Mouse (Mus musculus) layer of hippocampus, postnatal 10 days (tissue): Measurements from ENCODE around the gene Olfr419. TPM values are rescaled to one million over a fixed set of nuclear protein-coding genes. Genes with fewer than 3 reads are reported as not detected.
A peak's percentile ranks its signal among the peaks of the same experiment; 100 is the strongest.

Source experiments
- DNase-seq, 2 experiments: peaks; one replicate each; pipeline ENCODE4 v3.0.0; 2021; ENCODE audit warnings: low spot score in 2 of 2
- long read RNA-seq: library from polyadenylated mRNA; stranded (forward); transcript quantifications from one replicate; pipeline ENCODE4 v2.0.0, GENCODE M21; 2023
- total RNA-seq, 2 experiments: library from RNA; stranded (reverse); gene quantifications; 2 replicates each; pipeline ENCODE4 v1.2.3; 2021

The Olfr419 gene
- total RNA-seq = not detected
- long read RNA-seq = 0 reads

DNA sequence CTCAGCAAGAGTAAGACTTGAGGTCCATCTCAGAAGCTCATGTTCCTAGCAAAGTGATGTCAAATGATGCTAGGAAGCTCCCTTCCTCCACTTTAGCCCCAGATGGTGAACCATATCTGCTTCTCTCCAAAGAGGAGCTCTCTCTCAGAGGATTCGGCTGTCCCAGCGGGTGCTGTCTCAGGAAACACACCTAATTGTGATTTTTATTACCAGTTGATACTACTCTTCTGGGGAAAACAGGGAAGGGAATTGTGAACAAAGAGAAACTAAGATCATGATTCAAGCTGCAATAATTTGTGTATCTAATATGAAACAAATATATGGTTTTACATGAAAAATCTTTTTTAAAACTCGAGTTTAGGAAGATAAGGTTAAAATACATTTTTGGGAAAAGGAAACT is at the start of gene Olfr419:
Gene Olfr419 (minus strand): TSS at position 101 of the 400 bp plus-strand sequence.
- no peak for DNase-seq

GRCm38 (mm10) chr1:174270643-174271042 is 18.8 kb upstream of the Olfr419 start:
- no peak for DNase-seq

DNA sequence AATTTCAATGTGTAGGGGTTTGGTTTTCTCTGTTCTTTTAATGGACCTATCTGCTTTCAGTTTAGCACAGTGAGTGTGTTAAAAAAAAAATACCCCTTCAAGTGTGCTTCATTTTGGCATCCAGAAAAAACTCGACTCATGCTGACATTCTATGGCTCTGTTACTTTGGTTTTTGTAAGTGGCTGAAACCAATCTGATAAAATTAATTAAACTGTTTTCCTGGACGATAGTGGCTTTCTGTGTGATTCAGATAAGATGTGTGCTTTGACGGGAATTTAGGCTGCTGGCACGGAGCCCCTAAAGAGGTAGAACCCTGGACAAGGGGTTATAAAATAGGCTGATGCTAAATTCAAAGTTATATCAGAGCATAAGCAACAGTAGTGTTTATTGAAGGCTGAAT is 17.3 kb upstream of the Olfr419 start:
- no peak for DNase-seq

DNA sequence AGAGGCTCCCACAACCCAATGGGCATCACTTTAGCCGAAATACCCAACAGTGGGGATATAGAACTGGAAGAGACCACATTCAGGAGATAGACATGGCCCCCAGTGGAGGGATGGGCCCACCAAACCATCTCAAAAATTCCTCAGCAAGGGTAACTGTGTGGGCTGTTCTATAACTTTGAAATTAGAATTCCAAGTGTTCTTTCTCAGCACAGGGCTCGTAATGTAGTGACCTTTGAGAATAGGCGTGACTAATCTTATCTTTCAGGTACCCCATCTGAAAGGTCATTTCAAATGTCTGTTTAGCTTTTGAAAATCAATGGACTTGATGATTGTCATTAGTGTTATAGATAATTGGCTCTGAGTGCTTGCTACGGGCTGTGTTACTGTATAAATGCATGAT is 16.0 kb upstream of the Olfr419 start:
- DNase-seq = no peak

GRCm38 (mm10) chr1:174250376-174250775 is 1.5 kb downstream of the Olfr419 start:
- DNase-seq = peak; percentile 33 to 37

- no peak for DNase-seq
Measured at GRCm38 (mm10) chr1:174247170-174247569, 4.7 kb downstream of the Olfr419 start.

DNA sequence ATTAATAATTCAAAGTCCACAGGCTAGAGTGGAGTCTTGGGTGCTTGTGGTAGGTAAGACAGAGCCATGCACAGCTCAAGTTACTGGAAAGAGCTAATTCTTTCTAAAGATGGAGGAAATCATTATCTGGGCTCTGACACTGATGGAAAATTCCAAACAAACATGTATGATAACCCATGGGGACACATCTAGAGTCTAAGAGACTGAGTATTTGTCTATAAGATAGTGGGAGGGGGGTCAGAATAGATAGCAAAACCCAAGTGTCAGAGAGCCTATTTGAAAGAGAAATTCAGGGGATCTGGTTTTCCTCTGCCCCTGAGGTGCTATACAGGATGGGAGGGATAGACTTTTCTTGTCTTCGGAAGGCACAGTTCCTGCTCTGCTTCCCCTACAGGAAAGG is 5.8 kb downstream of the Olfr419 start:
- no peak for DNase-seq

DNA sequence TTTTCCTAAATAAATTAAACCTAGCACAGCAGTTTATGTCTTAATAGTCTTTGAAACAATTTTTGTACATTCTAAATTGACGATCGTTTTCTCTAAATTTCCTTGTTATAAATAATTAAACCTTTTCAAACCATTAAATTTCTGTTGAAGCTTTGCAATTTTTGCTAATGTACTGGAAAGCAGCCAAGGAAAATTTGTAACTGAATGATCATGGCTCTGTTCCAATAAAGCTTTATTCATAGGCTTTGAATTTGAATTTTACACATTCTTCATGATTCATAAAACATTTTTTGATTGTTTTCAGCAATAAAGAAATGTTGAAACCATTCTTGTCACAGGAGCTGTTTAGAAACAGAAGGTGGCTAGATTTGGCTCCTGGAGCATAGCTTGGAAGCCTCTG is 7.2 kb downstream of the Olfr419 start:
- DNase-seq = no peak

GRCm38 (mm10) chr1:174239916-174240315 is 11.9 kb downstream of the Olfr419 start:
- no peak for DNase-seq

DNA sequence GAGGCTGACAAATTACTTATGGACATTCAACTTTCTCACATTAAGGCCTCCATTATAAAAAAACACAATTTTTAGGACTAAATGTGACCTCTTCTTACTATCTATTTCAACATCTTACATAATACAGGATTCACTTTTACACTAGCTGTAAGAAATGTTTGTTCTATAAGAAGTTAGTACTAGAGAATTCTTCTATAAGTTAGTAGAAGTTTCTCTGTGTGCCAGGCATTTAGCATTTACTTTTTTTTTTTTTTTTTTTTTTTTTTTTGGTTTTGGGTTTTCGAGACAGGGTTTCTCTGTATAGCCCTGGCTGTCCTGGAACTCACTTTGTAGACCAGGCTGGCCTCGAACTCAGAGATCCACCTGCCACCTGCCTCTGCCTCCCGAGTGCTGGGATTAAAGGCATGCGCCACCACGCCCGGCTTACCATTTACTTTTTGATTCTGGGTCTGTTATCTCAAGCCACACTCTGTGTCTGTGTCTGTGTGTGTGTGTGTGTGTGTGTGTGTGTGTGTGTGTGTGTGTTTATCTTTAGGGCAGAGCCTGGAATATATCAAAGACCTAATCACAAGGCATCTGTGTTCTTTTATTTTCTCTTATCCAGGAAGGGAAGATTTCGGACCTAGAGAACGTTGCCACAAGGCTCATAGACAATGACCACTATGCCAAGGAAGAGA is 35.2 kb downstream of the Olfr419 start:
- no peak for DNase-seq

GRCm38 (mm10) chr1:174215270-174216038 is 36.4 kb downstream of the Olfr419 start:
- no peak for DNase-seq

GRCm38 (mm10) chr1:174212286-174212685 is 39.6 kb downstream of the Olfr419 start:
- no peak for DNase-seq

DNA sequence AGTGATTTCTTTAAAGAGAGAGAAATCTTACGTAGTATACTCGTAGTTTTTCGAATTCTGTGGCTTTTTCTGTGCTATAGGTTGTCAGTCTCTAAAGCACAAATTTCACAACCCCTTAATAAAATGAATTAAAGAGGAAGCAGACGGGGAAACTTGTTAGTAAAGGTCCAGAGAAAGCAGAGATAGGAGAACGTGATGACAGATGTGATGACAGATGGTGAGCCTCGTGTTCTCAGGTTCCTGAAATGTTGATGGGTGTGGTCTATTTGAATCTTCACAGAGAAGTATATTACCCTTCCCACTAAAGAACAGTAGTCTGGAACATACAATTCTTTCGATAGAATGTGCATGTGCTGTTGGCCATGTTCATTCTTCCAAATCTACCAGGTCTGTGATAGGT is 47.2 kb downstream of the Olfr419 start:
- DNase-seq = no peak

Other genes starting within 250 kb of the Olfr419 start
- under 1 TPM in 1 of 2 experiments, not detected in 1; 0.27 TPM for gene Ifi205, start 220.3 kb downstream of the Olfr419 start, total RNA-seq
- not detected for gene Olfr433, start 211.4 kb downstream of the Olfr419 start, total RNA-seq
- not detected for gene Olfr432, start 202.9 kb downstream of the Olfr419 start, total RNA-seq
- gene Olfr430, start 185.5 kb downstream of the Olfr419 start, total RNA-seq = not detected
- not detected for gene Olfr429, start 167.7 kb downstream of the Olfr419 start, total RNA-seq
- not detected for gene Olfr427, start 155.2 kb downstream of the Olfr419 start, total RNA-seq
- not detected for gene Olfr231, start 130.9 kb downstream of the Olfr419 start, total RNA-seq
- gene Olfr424, start 120.5 kb downstream of the Olfr419 start, total RNA-seq = not detected
- not detected for gene Olfr420, start 96.4 kb downstream of the Olfr419 start, total RNA-seq
- under 1 TPM; 0.25 to 0.29 TPM for gene Spta1, start 79.3 kb downstream of the Olfr419 start, total RNA-seq
- gene Mptx1, start 78.5 kb upstream of the Olfr419 start, total RNA-seq = not detected
- gene Olfr417, start 113.1 kb upstream of the Olfr419 start, total RNA-seq = not detected
- gene Olfr248, start 139.0 kb upstream of the Olfr419 start, total RNA-seq = not detected
- not detected for gene Olfr414, start 172.0 kb upstream of the Olfr419 start, total RNA-seq
- gene Olfr220, start 190.0 kb upstream of the Olfr419 start, total RNA-seq = not detected
- 10 to 100 TPM; 45.9 to 52.1 TPM for gene Fmn2, start 249.8 kb upstream of the Olfr419 start, total RNA-seq